Mouse (Mus musculus) kidney, postnatal 36 days (tissue): ENCODE measurements at regions not wholly inside any gene's neighbourhood (a gene's known extent, or its start where the extent isn't known, plus 50 kb on each side); places are given as distances from the start of the nearest gene placed in this dataset.

ENCODE experiments used
- DNase-seq, 2 experiments: peaks; one replicate each; pipeline ENCODE4 v3.0.0; 2021 to 2022; ENCODE audit warnings: mixed read lengths in 2 of 2

DNA sequence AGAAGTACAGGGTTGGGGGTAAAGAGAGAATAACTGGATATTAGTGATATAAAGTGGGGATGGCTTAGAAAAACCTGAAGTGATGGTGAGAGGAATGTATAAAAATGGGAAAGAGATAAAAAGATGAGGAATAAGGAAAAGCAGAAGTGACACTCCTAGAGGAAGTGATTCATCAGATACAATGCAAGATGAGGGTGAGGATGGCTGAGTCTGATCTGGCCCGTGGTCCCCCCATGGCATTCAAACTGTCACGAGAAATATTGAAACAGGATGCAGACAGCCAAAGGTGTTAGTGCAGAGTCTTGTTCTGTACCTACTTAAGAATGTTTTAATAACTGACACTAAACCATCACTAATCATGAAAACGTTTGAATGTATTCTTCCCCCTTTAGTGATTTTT is 56.2 kb upstream of the Kitl start:
- DNase-seq, result no peak

DNA sequence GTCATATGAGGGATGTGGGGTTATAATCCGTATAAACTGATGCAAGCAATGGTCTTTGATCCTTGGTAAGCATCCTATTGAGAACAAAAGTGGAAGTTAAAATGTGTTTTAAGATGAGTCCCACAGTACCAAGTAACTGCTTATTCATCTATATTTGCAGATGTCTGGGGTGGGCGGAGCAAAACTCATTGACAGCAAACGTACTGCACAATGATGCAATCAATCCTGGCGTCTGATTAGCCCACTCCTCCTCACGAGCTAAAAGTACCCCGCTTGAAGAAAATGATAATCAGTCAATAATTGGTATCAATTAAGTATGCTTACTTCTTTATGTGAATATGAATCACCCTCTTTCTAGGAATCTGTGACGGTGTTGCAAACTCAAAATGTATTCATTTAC is 62.9 kb upstream of the Kitl start:
- DNase-seq, result no peak

DNA sequence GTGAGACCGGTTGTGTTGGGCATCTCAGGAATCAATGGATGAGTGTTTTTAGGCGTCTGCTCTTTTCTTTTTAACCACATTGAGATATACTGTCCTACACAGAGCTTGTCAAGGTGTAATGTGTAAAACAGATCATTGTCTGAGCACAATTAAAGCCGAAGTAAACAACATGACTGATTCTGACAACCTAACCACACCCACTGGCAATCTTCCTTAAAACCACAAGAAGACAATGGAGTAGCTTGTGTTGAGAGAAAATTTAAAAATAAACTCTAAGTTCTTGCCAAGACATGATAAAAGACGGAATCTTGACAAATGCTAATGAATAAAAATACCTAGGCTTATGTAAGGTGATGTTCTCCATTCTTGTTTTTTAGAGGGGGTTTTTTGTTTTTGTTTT is 63.7 kb upstream of the Kitl start:
- peak in 1 of 2 experiments; percentile 21 for DNase-seq

DNA sequence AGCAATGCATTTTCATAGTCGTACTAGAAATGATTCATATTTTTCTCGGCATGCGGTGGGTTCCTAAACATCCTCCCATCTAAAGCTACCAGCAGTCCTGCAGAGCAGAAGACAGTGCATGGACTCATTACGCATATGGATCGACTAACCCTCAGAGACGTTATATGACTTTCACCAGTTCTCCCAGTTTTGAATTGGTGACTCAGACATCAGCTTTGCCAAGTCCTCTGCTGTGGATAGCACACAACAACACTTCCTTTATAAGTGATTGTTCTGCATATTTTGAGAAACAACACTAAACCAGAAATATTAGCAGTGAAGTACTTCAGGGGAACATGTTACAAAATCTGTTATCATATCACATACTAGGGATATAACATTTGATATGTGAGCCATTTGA is 64.1 kb upstream of the Kitl start:
- DNase-seq, result no peak

DNA sequence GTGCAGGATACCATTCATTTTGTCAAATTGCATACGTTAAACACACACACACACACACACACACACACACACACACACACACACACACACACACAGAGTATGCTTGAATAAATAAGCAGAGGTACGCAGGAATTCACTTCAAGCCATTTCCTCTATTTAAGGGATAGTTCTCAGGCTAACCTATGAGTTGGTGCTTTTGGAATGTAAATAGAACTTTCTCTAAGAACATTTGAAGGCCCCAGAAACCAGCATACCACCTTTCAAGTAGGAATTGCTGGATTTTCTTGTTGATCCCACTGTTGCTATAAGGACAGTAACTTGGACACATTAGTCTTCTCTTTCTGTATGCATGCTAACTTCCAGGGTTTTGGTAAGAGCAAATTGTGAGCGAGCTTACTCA is 66.7 kb upstream of the Kitl start:
- DNase-seq, result no peak

DNA sequence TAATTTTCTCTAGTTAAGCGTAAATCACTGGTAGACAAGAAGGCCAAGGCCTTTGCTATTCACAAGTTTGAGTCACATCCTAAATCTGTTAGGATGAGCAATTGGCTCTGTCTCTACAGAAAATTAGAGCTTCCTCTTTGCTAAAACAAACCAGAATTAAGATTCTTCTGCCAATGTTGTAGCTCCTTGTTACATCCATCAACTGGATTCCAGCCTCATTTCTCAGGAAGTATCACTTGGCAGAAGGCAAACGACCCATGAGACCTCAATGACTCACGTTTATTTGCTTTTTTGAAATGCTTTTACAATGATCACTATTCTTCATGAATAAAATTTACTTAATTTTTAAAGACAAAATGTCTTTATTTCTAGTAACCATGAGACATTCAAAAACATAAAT is 70.0 kb upstream of the Kitl start:
- peak in 1 of 2 experiments; percentile 38 for DNase-seq

DNA sequence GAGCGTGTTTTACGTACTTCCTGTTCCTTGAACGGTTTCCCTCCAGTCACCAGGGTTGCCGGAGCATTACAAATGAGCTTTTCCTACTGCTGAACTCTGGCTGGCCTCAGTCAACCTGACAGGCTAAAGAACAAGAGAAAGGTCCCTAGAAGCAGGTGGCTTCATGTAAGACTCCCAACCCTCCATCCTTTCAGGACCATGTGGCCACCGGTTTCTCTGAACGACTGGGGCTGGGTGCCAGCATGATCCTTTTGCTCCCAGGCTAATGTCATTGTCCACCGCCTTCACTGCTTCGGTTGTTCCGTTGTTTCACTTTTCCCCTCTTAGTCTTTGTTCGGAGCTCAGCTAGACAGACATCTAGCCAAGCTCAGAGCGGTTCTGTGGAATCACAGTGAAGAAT is 73.8 kb upstream of the Kitl start:
- DNase-seq, result peak; percentile 70 to 78

DNA sequence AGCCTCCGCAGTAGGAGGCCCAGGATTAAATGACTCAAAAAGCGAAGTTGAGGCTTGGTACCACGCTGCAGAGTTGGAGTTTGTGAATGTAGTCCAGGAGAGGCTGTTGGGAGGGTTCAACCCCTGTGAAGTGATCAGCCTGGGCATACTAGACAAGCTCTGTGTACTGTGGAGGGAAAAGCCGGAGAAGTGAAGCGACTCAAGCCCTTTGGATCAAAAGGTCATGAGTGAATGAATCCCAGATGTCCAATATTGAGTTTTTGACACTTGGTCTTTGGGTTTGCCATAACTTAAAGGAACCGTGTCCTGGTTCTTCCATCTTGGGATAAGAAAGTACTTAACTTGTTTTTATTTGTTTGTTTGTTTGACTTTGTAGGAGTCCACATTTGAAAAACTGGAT is 76.5 kb upstream of the Kitl start:
- no peak for DNase-seq

DNA sequence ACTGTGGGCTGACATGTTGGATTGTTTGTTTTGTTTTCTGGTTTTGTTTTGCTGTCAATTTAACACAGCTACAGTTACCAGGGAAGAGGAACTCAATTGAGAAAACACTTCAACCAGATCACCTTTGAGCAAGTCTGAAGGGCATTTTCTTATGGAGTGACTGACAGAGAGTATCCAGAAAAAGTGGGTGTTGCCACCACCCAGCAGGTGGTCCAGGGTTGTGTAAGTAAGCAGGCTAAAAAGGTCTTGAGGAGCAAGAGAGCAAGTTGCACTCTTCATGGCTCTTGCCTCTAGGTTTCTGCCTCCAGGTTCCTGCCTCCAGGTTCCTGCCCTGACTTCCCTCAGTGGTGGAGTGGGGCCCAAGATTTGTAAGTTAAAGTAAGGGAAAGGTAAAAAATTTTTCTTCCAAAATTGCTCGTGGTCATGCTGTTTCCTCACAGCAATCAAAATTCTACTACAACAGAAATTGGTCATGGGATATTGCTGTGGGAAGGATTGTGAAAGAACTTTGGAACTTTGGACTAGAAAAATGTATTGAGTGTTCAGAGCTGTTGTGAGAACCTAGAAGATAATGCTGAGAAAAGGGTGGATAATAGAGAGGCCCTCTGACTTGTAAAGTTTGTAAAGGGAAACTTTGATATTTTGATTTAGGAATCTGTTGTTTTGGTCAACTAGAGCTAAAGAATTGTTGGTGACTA is 77.4 kb upstream of the Kitl start:
- no peak for DNase-seq

DNA sequence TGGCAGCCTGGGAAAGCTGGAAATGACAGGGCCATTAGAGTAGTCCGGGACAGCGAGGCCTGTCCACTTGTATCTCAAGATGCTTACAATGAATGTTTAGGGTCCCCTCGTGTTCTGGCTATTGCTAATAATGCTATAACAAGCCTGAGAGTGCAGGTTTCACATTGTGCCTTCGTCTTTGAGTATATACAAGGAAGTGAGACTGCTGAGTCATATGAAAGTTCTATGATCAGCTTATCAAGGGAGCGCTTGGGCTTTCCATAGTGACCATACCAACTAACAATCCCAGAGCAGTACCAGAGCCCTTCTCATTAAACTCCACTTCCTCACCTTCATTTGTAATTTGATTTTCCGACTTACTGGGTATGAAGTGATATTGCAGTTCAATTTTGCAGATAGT is 86.2 kb upstream of the Kitl start:
- DNase-seq, result no peak

DNA sequence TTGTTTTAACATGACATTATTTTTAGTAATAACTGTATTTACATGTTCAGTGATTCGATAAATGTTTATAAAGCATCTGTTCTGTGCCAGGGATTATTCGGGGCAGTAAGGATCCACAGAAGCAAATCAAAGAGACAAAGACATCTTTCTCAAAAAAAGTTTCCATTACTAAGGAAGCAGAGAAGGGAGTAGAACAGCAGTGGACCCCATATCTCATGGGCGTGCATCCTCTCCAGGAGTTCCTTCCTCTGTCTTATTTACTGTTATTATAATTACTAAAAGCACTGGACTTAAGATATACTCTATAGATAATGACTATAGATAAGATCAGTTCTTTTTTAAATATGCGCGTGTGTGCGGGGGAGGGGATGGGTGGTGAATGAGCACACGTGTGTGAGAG is 87.5 kb upstream of the Kitl start:
- no peak for DNase-seq

DNA sequence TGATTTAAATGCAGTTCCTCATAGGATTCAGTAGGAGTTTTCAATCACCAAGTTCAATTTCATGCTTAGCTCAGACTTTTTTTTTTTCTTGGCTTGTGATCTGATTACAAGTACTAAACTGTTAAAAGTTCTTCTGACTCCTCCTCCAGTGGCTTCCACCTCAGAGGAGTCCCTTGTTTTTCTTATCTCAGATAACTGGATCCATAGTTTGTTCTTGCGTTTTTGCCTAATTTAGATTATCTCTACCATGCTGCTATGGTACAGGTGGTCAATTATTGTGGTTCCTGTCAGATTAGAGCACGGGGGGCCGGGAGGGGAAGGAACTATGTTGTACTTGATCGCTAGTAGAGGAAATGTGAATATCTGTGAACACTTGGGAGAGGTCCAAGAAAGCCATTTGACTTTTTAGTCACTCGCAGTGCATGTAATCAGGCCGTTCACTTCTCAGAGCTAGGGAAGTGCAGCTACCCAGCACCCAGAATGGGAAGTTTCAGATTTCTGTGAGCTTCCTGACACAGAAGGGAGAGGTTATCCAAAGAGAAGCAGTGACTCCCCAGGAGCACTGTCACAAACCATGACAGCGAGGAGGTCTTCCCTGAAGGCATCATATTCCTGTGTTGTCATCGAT is 89.0 kb upstream of the Kitl start:
- DNase-seq, result no peak

DNA sequence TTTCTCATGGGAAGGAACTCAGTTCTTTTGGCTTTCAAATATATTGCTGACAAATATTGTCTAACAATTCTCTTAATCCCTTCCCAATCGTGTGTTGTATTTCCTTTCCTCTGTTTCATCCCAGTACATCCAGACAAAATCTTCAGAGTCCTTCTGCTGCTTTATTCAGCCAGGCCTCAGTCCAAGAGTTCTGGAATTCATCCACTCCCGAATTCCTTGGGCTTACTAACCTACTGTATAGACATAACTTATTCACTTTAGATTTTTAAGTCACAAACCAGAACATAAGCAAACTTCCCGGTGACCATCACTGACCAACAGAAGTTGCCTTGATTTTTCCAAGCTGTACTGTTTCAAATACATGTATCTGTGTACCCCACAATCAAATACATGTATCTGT is 90.9 kb upstream of the Kitl start:
- no peak for DNase-seq

DNA sequence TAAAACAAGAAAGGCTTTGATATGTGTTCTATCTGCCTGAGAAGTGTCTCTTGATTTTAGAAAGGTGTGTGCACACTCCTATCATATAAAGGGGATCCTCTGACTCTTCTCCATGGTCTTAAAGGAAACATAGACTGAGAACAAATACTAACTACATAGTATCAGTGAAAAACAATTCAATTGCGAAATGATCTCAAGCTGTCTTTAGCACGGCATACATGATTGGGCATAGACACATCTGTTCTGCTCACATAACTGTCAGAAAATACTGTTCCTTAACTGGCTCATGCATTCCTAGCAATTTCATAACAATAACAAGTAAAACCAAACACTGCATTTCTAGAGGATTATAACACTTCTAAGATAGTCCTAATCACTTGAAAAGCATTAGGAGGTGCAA is 95.5 kb upstream of the Kitl start:
- DNase-seq, result no peak

DNA sequence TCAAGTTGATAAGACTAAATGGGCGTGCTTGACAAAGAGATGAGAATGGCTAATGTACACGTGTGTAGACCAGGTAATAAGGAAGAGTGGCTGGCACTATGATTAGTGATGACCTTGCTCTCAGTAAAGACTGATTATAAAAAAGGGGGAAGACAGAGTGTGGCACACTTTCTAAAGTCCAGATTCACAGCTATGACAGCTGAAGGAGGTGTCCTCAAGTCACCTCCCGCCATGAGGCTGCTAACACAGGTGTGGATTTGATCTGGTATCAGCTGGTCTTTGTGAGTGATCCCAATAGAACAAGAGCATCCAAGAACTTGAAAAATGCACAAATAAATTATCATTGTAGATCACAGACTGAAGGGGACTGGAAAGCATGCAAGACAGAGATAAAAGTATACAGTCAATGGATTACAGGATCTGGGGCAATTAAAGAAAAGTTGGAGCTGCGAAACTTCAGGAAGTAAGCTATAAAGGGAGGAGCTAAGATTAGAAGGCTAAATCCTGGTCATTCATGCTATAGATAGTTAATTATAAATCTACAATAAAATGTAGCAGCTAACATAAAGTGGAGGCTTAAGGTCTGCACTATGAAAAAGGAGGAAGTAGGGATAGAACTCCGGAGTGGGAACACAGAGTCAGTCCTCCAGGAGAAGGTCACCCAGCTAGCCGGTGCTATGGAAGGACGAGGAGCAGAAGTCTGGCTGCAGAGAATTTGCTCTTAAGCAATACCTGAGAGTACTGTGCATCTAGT is 96.7 kb upstream of the Kitl start:
- no peak for DNase-seq

DNA sequence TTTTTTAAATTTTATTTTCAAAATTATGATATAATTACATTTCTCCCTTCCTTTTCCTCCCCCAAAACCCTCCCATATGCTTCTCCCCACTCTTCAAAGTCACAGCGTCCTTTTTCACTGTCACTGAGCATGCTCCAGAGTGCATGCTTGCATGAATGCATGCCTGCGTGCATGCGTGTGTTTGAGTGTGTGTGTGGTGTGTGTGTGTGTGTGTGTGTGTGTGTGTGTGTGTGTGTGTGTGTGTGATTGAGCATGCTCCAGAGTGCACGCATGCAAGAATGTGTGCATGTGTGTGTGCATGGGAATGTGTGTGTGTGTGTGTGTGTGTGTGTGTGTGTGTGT is 101.6 kb upstream of the Kitl start:
- DNase-seq, result peak in 1 of 2 experiments; percentile 5

DNA sequence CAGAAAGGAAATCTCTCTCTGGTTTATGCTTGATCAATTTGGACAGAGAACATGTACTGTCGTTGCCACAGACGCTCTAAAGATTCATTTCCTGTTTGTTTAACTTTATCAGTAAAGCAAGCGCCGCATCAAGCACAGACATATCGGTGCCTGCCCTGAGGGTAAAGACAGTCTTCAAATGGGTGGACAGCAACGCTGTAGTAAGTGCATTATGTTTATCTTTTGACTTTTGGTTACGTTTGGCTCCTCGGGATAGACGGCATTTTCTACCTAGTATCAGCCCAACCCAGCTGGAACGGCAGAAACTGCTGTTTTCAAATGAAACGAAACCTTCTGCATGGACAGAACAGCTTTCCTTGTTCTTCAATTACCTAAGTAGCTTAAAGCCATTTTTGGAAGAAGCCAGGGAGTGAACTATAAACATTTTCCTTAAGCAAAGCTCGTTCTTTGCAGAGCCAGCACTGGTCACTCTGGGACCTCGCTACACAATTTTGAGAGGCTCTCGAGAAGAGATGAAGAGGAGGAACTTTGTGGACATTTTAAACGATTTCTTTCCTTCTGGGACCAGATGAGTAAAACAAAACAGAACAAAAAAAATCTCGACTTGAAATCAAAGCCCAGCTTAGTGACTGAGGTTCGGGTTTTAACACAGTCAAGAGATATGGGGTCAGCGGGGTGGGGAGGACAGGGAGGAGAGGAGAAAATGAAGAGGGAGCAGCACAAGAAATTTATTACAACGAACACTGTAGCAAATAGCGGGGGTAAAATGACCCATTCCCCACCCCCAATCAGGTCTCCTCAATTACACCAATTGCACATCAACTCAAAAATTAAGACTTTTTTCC is 102.2 kb upstream of the Kitl start:
- peak; percentile 12 to 30 for DNase-seq

DNA sequence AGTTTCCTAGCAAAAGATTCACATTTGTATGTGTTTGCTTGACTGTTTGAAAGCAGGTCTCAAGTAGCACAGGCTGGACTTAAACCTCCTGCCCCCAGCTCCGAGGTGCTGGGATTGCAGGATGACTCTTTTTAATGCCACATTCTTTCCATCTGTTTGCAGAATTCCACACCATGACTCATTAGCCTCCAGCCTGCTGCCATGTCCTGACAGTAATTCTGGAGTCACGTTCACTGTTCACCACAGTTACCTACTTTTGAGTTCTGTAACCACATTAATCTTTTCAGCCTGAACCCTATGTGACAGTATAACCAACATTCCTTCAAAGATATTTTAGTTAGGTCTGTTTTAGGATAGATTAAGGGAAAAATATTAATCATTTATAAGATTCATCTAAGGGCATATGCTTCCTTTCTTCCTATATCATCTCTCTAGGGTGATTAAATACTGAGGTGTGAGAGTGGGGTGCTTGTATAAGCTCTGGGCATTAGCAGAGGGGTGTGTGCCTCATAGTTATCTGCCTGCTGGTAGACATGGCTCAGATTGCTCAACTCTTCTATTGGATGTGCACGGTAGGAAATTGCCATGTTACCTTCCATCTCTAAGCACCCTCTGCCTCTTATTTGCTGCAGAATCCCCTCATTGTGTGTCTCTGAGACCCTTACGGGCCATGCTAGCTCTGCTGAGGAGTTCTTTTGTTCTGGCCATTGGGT is 105.3 kb upstream of the Kitl start:
- DNase-seq, result no peak

DNA sequence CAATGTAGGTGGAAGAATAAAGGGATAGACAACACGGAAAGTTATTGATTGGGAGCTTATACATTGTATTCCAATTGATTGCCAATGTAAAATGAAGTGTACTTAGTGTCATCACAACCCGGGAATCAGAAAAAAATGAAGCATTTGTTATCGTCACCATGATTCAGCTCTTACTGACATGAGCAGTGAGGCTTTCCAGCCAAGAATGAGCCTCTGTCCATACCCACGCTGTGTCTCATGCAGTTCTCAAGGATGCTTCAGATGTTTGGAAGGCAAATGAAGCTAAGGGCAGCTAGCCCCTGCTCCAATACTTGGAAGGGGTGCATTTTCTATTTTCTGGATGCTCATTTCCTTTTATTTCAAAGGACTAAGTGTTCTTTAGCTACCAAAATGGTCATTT is 107.4 kb upstream of the Kitl start:
- DNase-seq, result no peak

DNA sequence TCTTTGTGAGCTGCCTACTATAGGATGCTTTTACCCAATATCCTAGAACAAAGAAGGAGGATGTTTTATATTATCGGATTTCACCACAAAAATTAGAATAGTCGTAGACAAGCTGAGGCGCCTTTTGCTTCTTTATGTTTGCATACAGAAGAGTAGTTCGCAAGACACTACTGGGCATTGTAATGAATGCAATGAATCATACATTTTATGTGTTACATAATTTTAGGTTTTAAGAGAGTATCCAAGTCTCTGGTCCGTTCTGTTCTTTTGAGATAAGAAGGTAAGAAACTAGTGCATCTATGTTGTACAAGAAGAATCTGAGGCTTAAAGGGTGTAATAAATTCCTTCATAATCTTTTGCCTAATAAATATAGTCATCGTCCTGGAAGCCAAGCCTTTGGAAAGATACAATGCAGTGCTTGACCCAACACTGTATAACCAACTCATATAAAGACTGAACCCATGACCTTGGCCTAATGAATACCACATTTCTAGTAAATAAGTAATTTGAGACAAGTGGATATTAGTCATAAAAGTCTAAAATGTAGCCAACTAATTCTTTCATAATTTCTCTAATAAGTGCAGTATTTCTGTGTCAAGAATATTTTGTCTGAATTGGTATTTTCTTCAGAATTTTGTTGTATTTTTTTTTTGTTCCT is 108.5 kb upstream of the Kitl start:
- DNase-seq, result no peak

DNA sequence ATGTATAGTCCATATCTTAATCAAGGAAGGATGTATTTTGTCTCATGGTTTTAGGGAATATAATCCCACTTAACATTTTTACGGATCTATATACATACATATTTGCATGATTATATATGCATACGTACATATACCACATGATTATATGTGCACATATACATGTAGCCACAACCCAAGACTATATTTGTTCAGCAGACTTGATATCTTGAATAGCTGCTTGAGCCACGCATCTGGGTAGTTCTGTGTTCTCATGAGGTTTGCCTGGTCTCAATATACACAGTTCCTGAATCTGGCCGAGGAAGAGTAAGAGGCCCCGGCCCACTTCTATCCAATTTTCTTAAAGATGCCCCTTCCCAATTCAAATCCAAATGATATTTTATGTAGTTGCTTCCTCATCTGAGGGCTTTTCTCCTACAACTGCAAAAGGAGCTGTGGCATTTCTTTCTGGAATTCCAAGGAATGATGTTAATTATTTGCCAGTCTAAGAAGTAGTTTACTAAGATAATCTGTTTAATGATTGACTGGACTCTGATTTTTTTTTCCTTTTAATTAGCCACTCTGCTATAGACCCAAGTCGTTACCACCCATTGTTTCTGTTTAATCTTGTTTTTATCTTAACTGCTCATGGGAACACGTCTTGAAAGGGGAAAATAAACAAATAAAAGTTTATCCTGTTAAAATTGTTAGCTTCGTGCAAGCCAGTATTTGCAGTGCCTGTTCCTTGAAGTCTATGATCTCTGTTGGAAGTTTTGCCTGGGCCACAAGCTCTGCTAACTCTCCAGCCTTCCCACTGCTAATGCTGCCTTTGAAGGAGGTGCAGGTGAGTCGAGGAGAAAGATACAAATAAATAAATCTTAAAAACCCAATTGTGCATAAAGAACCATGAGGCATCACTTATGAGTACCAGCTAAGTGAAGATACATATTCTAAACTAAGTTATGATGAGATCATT is 112.9 kb upstream of the Kitl start:
- peak in 1 of 2 experiments; percentile 30 for DNase-seq
